Mouse (Mus musculus): ENCODE results near the gene Katnal1. TPM values are rescaled to one million over a fixed set of nuclear protein-coding genes. Genes with fewer than 3 reads are reported as not detected.

The Katnal1 gene
- total RNA-seq, 1 experiment from 2014 or later = 7.6 TPM

- DNase-seq = peak; percentile 16
Observed at GRCm38 (mm10) chr5:148879218-148879617, 49.9 kb downstream of the Katnal1 start.

GRCm38 (mm10) chr5:148873116-148873515, 56.0 kb downstream of the Katnal1 start:
- DNase-seq = no peak

GRCm38 (mm10) chr5:148869583-148869982, 59.5 kb downstream of the Katnal1 start:
- no peak for DNase-seq

GRCm38 (mm10) chr5:148867766-148868165, 61.4 kb downstream of the Katnal1 start:
- no peak for DNase-seq

GRCm38 (mm10) chr5:148867171-148867570, 61.9 kb downstream of the Katnal1 start:
- no peak for DNase-seq

GRCm38 (mm10) chr5:148866571-148866970, 62.5 kb downstream of the Katnal1 start:
- peak; percentile 11 for DNase-seq

- no peak for DNase-seq
Observed at GRCm38 (mm10) chr5:148863409-148863808, 65.7 kb downstream of the Katnal1 start.

- no peak for DNase-seq
Observed at GRCm38 (mm10) chr5:148862853-148863252, 66.3 kb downstream of the Katnal1 start.

- no peak for DNase-seq
Observed at GRCm38 (mm10) chr5:148862136-148862535, 67.0 kb downstream of the Katnal1 start.

GRCm38 (mm10) chr5:148857522-148857921, 71.6 kb downstream of the Katnal1 start:
- no peak for DNase-seq

- DNase-seq = no peak
Observed at GRCm38 (mm10) chr5:148855047-148855446, 74.1 kb downstream of the Katnal1 start.

GRCm38 (mm10) chr5:148854166-148854565, 75.0 kb downstream of the Katnal1 start:
- DNase-seq = no peak

- DNase-seq = peak; percentile 24
Observed at GRCm38 (mm10) chr5:148849516-148849915, 79.6 kb downstream of the Katnal1 start.

- no peak for DNase-seq
Observed at GRCm38 (mm10) chr5:148847032-148847431, 82.1 kb downstream of the Katnal1 start.

- no peak for DNase-seq
Observed at GRCm38 (mm10) chr5:148837069-148837468, 92.1 kb downstream of the Katnal1 start.

- DNase-seq = peak; percentile 89
Observed at GRCm38 (mm10) chr5:148831596-148832257, 97.4 kb downstream of the Katnal1 start.

- peak; percentile 38 for DNase-seq
Observed at GRCm38 (mm10) chr5:148831141-148831547, 98.0 kb downstream of the Katnal1 start.

GRCm38 (mm10) chr5:148825732-148826131, 103.4 kb downstream of the Katnal1 start:
- DNase-seq = no peak

GRCm38 (mm10) chr5:148822772-148823171, 106.3 kb downstream of the Katnal1 start:
- no peak for DNase-seq

Other genes with a start within 250 kb of the Katnal1 start
- gene Gm42791, start 65.8 kb upstream of the Katnal1 start, total RNA-seq (2021) = 5.6 and 6.2 TPM in 2 replicates

Measured in adrenal gland, postnatal 14 days (tissue).